Mouse (Mus musculus) liver, postnatal 0 days (tissue): ENCODE data around the gene Egfem1.

Experiments
- CTCF ChIP-seq: sonication (generic); IDR thresholded peaks from 2 replicates; pipeline ENCODE4 v1.5.1; 2016; ENCODE audit warnings: antibody characterized with exemption, low read depth
- EP300 ChIP-seq: IDR thresholded peaks from 2 replicates; pipeline ENCODE4 v1.6.1; 2016; ENCODE audit warnings: antibody characterized with exemption, low read depth, mild to moderate bottlenecking

DNA sequence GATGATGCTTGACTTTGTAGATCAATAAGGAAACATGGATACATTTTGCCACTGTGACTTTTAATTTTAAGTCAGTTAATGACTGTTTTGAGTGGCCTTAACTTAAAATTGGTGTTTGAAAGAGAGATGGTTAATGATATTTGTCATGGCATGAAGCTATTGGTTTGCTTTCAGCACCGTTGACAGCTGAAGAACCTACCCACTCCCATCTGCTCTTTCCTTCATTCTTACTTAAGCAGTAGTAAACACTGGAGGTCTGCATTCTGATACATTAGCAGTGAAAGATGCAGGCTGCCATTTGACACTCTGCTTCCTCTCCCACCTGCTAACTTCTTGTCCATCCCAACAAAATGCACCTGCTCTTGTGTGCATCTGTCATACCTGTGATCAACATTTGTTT is 537.8 kb downstream of the Egfem1 start:
- TF ChIP-seq CTCF (no peak), EP300 (no peak)
